Mouse (Mus musculus): ENCODE measurements around the gene Olfr1028.

Gene Olfr1028

DNA sequence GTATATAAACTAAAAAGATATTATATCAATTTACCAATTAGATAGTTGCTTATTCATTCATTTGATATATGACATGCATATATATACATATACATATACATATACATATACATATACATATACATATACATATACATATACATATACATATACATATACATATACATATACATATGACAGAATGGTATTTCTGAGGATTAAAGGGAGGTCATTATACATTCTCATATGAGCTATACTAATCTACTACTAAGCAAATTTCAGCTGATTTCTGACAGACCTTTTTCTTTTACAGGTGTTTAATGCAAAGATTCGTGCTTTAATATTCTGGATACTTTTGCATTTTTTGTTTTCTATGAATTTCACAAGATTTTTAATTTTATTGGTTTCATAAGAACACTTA lies at the start of gene Olfr1028:
TSS of gene Olfr1028 (plus strand) at position 301 of the 400 bp plus-strand sequence.
- Histone ChIP-seq H3K27me3 (ENCODE audit: insufficient read depth, low read length) (no peaks in the 10 kb centered on the region), H3K36me3 (ENCODE audit: insufficient read depth, low read length) (no peaks in the 10 kb centered on the region), H3K4me1 (replicated peaks; ENCODE audit: low read depth, low read length) (no peaks in the 10 kb centered on the region), H3K9me3 (ENCODE audit: low read length) (no peaks in the 10 kb centered on the region), H3K4me3 (replicated peaks; ENCODE audit: low read length) (no peak within 1 kb of the TSS)
- TF ChIP-seq POU5F1 (IDR thresholded peaks at IDR 0.05; ENCODE audit: borderline replicate concordance, low read length) (no peak), NANOG (IDR thresholded peaks at IDR 0.05; ENCODE audit: borderline replicate concordance, low read length) (no peak), CTCF (conservative IDR thresholded peaks at IDR 0.05; ENCODE audit: low read length) (no peak)

DNA sequence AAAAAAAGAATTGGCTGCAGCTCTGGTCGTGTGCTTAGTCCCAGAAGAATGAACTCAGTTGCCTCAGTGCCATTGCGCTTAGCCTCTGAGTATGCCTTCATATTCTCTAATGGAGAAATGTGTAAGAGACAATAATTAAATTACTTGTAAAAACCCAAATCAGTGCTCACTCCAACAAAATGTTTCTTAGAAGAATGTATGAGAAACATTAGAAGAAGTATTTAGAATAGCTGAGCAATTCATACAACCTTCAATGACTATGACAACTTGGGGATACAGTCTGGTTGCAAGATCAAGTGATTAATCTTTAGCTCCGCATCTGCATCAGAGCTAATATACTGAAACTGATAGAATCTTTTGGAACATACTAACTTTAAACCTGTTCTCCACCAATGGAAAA lies 45.3 kb upstream of the Olfr1028 start, which contains the start of gene Olfr1024:
TSS of gene Olfr1024 (minus strand) at position 101 of the 400 bp plus-strand sequence.
- Histone ChIP-seq H3K4me3 (replicated peaks; ENCODE audit: low read length) (no peak within 1 kb of the TSS), H3K27me3 (ENCODE audit: insufficient read depth, low read length) (no peaks in the 10 kb centered on the region), H3K9me3 (ENCODE audit: low read length) (no peaks in the 10 kb centered on the region), H3K4me1 (replicated peaks; ENCODE audit: low read depth, low read length) (no peaks in the 10 kb centered on the region), H3K36me3 (ENCODE audit: insufficient read depth, low read length) (no peaks in the 10 kb centered on the region)
- TF ChIP-seq POU5F1 (IDR thresholded peaks at IDR 0.05; ENCODE audit: borderline replicate concordance, low read length) (no peak), CTCF (conservative IDR thresholded peaks at IDR 0.05; ENCODE audit: low read length) (no peak), NANOG (IDR thresholded peaks at IDR 0.05; ENCODE audit: borderline replicate concordance, low read length) (no peak)

DNA sequence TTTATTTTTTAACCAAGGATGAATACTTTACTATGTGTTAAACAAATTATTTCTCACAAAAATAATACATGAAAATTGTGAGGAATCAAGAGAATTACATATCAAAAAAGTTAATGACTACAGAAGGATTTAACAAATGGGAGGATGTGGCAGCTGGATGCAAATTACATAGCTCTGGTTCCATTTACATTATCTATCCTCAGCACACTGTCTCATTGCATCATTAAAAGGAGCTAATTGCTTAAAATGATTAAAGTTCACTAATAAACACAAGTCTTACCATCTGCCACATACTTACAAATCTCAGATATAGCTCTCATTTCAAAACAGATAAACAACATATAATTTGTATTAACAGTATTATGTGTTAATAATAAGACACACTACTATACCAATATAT lies 37.0 kb upstream of the Olfr1028 start:
- no peak for TF ChIP-seq NANOG (IDR thresholded peaks at IDR 0.05; ENCODE audit: borderline replicate concordance, low read length)
- TF ChIP-seq CTCF (conservative IDR thresholded peaks at IDR 0.05; ENCODE audit: low read length): no peak
- no peak for TF ChIP-seq POU5F1 (IDR thresholded peaks at IDR 0.05; ENCODE audit: borderline replicate concordance, low read length)
- Histone ChIP-seq H3K36me3 (ENCODE audit: insufficient read depth, low read length) (no peaks in the 10 kb centered on the region), H3K9me3 (ENCODE audit: low read length) (no peaks in the 10 kb centered on the region), H3K27me3 (ENCODE audit: insufficient read depth, low read length) (no peaks in the 10 kb centered on the region), H3K4me3 (replicated peaks; ENCODE audit: low read length) (no peak overlapping the region), H3K4me1 (replicated peaks; ENCODE audit: low read depth, low read length) (no peaks in the 10 kb centered on the region)

DNA sequence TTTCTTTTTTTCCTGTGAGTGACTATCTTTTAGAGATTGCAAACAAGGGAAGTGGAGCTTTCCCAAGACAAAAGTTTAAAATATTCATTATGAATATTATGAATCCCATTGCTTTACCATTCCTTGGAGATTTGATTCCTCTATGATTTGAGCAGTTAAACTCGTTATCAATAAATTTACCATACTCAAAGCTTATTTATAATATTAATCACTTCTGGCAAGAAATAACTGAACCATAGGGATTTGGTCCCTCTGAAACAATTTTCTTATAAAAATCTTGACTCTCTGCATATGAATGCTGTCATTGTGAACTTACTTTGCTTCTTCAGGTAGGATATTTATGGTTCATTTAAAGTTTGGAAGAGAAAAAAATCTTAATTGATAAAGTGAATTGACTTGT lies 35.3 kb upstream of the Olfr1028 start, which contains the start of gene Olfr1025-ps1:
TSS of gene Olfr1025-ps1 (plus strand) at position 301 of the 400 bp plus-strand sequence.
- TF ChIP-seq CTCF (conservative IDR thresholded peaks at IDR 0.05; ENCODE audit: low read length): no peak
- TF ChIP-seq POU5F1 (IDR thresholded peaks at IDR 0.05; ENCODE audit: borderline replicate concordance, low read length): no peak
- TF ChIP-seq NANOG (IDR thresholded peaks at IDR 0.05; ENCODE audit: borderline replicate concordance, low read length): no peak
- H3K36me3 ChIP-seq (ENCODE audit: insufficient read depth, low read length): no peaks in the 10 kb centered on the region

DNA sequence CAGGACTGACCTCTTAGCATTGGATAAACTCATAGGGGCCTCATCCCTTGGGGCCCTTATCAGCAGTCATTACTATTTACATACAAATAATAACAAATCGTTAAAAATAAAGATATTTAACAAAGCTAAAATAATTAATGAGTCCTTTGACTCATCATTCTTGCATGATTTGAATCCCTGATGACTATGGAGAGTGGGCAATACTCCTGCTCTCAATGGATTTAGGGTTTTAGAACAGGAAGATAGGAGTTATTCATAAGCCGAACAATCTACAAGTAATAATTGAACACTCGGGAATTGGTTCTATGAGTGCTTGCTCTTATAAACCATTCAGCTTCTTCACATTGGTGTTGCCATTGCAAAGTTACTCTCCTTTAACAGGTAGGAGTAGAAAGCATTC lies 29.0 kb upstream of the Olfr1028 start, which contains the start of gene Olfr1026:
TSS of gene Olfr1026 (plus strand) at position 301 of the 400 bp plus-strand sequence.
- no peaks in the 10 kb centered on the region for H3K27me3 ChIP-seq (ENCODE audit: insufficient read depth, low read length)
- H3K4me3 ChIP-seq (replicated peaks; ENCODE audit: low read length): no peak within 1 kb of the TSS
- H3K36me3 ChIP-seq (ENCODE audit: insufficient read depth, low read length): no peaks in the 10 kb centered on the region
- no peaks in the 10 kb centered on the region for H3K9me3 ChIP-seq (ENCODE audit: low read length)
- TF ChIP-seq NANOG (IDR thresholded peaks at IDR 0.05; ENCODE audit: borderline replicate concordance, low read length): no peak
- no peak for TF ChIP-seq CTCF (conservative IDR thresholded peaks at IDR 0.05; ENCODE audit: low read length)
- no peak for TF ChIP-seq POU5F1 (IDR thresholded peaks at IDR 0.05; ENCODE audit: borderline replicate concordance, low read length)
- H3K4me1 ChIP-seq (replicated peaks; ENCODE audit: low read depth, low read length): no peaks in the 10 kb centered on the region

More for the DNA sequence above, 35.3 kb upstream of the Olfr1028 start, which contains the start of gene Olfr1025-ps1:
- H3K27me3 ChIP-seq (ENCODE audit: insufficient read depth, low read length): no peaks in the 10 kb centered on the region
- no peaks in the 10 kb centered on the region for H3K4me1 ChIP-seq (replicated peaks; ENCODE audit: low read depth, low read length)
- H3K4me3 ChIP-seq (replicated peaks; ENCODE audit: low read length): no peak within 1 kb of the TSS
- H3K9me3 ChIP-seq (ENCODE audit: low read length): no peaks in the 10 kb centered on the region

DNA sequence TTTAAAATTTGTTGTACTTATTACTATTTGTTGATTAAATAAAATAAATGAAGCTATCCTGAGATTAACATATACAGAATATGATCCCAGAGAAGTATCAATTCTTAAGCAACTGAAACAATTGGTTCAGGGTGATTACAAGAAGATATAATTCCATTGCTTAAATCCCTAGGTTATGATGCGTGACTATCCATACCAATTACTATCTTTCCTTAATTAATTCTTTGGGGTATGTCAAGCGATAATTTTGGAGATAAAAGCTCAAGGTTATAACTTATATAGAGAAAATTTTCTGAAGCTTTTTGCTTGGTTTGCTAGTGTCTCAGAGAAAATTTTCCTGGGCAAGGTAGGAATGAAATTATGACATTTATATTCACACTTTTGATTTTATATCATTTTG lies 23.4 kb downstream of the Olfr1028 start, which contains the start of gene Olfr1029:
TSS of gene Olfr1029 (plus strand) at position 301 of the 400 bp plus-strand sequence.
- Histone ChIP-seq H3K9me3 (ENCODE audit: low read length) (no peaks in the 10 kb centered on the region), H3K27me3 (ENCODE audit: insufficient read depth, low read length) (no peaks in the 10 kb centered on the region), H3K36me3 (ENCODE audit: insufficient read depth, low read length) (no peaks in the 10 kb centered on the region), H3K4me3 (replicated peaks; ENCODE audit: low read length) (no peak within 1 kb of the TSS), H3K4me1 (replicated peaks; ENCODE audit: low read depth, low read length) (no peaks in the 10 kb centered on the region)
- no peak for TF ChIP-seq CTCF (conservative IDR thresholded peaks at IDR 0.05; ENCODE audit: low read length)
- TF ChIP-seq POU5F1 (IDR thresholded peaks at IDR 0.05; ENCODE audit: borderline replicate concordance, low read length): no peak
- TF ChIP-seq NANOG (IDR thresholded peaks at IDR 0.05; ENCODE audit: borderline replicate concordance, low read length): no peak

DNA sequence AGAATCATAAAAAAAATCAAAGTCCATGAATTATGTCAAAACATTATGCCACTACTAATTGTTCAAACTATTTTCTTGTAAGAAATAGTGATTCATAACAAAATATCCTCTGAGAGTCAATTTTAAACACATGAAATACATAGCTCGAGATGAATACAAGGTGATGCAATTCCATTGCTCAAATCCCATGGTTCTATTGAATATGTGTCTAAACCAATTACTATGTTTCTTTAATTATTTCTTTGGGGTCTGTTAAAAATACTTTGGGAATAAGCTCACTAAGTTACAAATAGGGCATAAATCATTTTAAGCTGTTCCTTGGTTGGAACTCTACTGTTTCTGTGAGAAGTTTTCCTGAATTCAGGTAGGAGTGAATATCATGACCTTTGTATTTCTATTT lies 28.7 kb downstream of the Olfr1028 start, which contains the start of gene Olfr1030:
TSS of gene Olfr1030 (plus strand) at position 301 of the 400 bp plus-strand sequence.
- TF ChIP-seq CTCF (conservative IDR thresholded peaks at IDR 0.05; ENCODE audit: low read length) (no peak), NANOG (IDR thresholded peaks at IDR 0.05; ENCODE audit: borderline replicate concordance, low read length) (no peak), POU5F1 (IDR thresholded peaks at IDR 0.05; ENCODE audit: borderline replicate concordance, low read length) (no peak)
- H3K4me3 ChIP-seq (replicated peaks; ENCODE audit: low read length): no peak within 1 kb of the TSS
- H3K27me3 ChIP-seq (ENCODE audit: insufficient read depth, low read length): no peaks in the 10 kb centered on the region
- H3K9me3 ChIP-seq (ENCODE audit: low read length): no peaks in the 10 kb centered on the region
- H3K36me3 ChIP-seq (ENCODE audit: insufficient read depth, low read length): no peaks in the 10 kb centered on the region
- H3K4me1 ChIP-seq (replicated peaks; ENCODE audit: low read depth, low read length): no peaks in the 10 kb centered on the region

DNA sequence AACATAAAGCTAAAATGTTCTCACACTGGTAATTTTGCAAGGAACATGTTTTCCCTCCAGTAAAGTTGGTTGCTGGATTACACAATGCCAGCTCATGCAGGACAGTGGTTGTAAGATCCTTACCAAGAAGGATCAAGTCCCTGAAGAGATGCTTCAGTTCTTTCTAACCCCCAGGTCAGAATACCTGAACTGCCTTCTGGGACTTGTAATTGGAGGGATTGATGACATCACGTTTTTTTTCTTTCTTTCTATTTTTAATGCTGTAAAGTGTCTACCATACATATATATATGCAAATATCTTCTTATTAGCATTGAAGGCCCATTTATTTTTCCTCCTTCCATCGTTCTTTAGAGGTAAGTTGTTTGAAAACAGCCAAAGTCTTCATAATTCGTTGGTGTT lies 39.8 kb downstream of the Olfr1028 start, which contains the start of gene Olfr1031:
TSS of gene Olfr1031 (plus strand) at position 301 of the 400 bp plus-strand sequence.
- Histone ChIP-seq H3K4me3 (replicated peaks; ENCODE audit: low read length) (no peak within 1 kb of the TSS), H3K36me3 (ENCODE audit: insufficient read depth, low read length) (no peaks in the 10 kb centered on the region), H3K4me1 (replicated peaks; ENCODE audit: low read depth, low read length) (no peaks in the 10 kb centered on the region), H3K27me3 (ENCODE audit: insufficient read depth, low read length) (no peaks in the 10 kb centered on the region), H3K9me3 (ENCODE audit: low read length) (no peaks in the 10 kb centered on the region)
- TF ChIP-seq POU5F1 (IDR thresholded peaks at IDR 0.05; ENCODE audit: borderline replicate concordance, low read length) (no peak), CTCF (conservative IDR thresholded peaks at IDR 0.05; ENCODE audit: low read length) (no peak), NANOG (IDR thresholded peaks at IDR 0.05; ENCODE audit: borderline replicate concordance, low read length) (no peak)
